Mouse (Mus musculus): Measurements from ENCODE around the gene F830045P16Rik.

DNA sequence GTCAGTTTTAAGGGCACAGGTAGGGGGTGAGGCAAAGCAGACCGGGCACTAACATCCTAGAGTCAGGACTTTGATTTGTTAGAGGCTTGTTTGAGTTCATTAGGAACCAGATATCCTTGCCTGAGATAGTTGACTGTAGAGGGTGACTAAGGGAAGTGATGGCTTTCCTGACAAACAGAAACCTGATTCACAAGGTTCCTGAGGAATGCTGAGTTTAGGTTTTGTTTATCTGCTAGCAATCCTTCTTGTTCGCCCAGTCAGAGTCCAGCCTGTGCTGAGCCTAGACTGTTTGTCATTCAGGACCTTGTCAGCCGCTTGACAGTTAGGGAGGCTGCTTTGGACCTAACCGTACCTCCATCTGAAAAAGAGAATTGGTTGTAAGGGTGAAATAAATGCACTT is 2.8 kb upstream of the F830045P16Rik start:
- TF ChIP-seq CTCF (IDR thresholded peaks at IDR 0.05; ENCODE audit: borderline replicate concordance, insufficient read depth, low read length): no peak
- no peak for TF ChIP-seq POLR2A (IDR thresholded peaks at IDR 0.05; ENCODE audit: low read depth, low read length)
